Comparison of ENCODE assay signal across 8 mouse cellular contexts in the genomic region with DNA sequence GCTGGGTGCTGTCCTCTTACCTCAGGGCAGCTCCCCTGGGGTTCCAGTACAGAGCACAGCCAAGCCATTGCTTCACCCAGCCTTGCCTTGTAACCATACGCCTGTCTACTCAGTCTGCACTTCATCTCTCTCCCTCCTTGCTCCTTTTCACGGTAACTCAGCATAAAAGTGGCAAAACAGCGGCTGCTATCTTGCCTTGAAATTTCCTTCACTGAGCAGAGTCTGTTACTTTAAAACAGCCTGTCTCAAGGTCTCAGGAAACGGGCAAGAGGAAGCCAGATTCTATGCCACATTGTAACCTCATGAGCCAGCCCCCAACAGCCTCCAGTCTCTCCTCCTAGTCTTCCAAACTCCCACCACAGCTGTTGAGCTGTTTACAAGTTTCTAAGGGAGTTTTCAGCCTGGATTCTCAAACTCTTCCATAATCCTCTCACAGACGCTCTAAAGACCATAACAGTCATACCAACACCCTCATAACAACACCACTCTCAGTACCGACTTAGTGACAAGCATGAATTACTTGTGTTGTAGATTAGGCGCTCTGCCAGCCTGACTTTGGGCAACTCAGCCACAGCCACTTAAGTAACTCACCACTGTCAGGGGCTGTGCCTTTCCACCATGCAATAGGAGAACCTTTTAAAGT. TPM values are rescaled to one million over a fixed set of nuclear protein-coding genes. Genes with fewer than 3 reads are reported as not detected.
DNase-seq lines count a peak whose midpoint lies in the region; ATAC-seq and TF ChIP-seq lines count a peak whose summit lies in the region.

No protein-coding gene starts in this region.

- H3K36me3 ChIP-seq in heart, embryonic 15.5 days = peaks cover 17% of the 10 kb centered on the region

- peak overlapping the region; percentile 45 for H3K4me2 ChIP-seq in heart, embryonic 15.5 days

- no peak overlapping the region for H3K9ac ChIP-seq in heart, embryonic 15.5 days

- peaks cover 12% of the 10 kb centered on the region for H3K4me1 ChIP-seq in heart, embryonic 15.5 days (replicated peaks)
- H3K4me1 ChIP-seq in cerebellum, adult 2 months (ENCODE audit: control insufficient read depth, insufficient read depth, low read length) = no peaks in the 10 kb centered on the region

- WGBS in heart, embryonic 15.5 days = 20% methylated on average over 7 of the region's 7 CpGs
- 50% methylated on average over 7 of the region's 7 CpGs for WGBS in cerebellum, adult 2 months

- H3K27me3 ChIP-seq in heart, embryonic 15.5 days = no peaks in the 10 kb centered on the region
- H3K27me3 ChIP-seq in cerebellum, adult 2 months (ENCODE audit: control insufficient read depth, insufficient read depth, low read length) = no peaks in the 10 kb centered on the region

- TF ChIP-seq POLR2A in cerebellum, adult 2 months (IDR thresholded peaks at IDR 0.05; ENCODE audit: borderline replicate concordance, insufficient read depth, low read length) = no peak

- H3K4me3 ChIP-seq in heart, embryonic 15.5 days = no peak overlapping the region
- no peak overlapping the region for H3K4me3 ChIP-seq in cerebellum, adult 2 months (replicated peaks; ENCODE audit: insufficient read depth, low read depth, low read length)

- peak; percentile 98 for DNase-seq in 416B (ENCODE audit: low read depth)
- peak; percentile 34 for DNase-seq in T-cell, adult 2 months (ENCODE audit: low spot score)
- DNase-seq in lung, postnatal 10 days = peak; percentile 81
- peak; percentile 34 to 44 for DNase-seq in thymus, postnatal 36 days
- no peak for DNase-seq in right cerebral cortex, adult 18-20 months
- no peak for DNase-seq in frontal cortex, adult 2 months (ENCODE audit: extremely low spot score in 1 of 2, low spot score in 1 of 2)
- DNase-seq in cerebellum, adult 2 months = no peak

- peak; percentile 64 for ATAC-seq in heart, embryonic 15.5 days (replicated peaks; ENCODE audit: insufficient number of reproducible peaks, insufficient read depth, low FRiP score, low read depth)

- peak overlapping the region; percentile 78 for H3K27ac ChIP-seq in heart, embryonic 15.5 days
- no peak overlapping the region for H3K27ac ChIP-seq in cerebellum, adult 2 months (ENCODE audit: insufficient read depth, low read length)

- TF ChIP-seq CTCF in cerebellum, adult 2 months (IDR thresholded peaks at IDR 0.05; ENCODE audit: borderline replicate concordance, insufficient read depth, low read depth, low read length) = no peak

- H3K9me3 ChIP-seq in heart, embryonic 15.5 days (replicated peaks) = no peaks in the 10 kb centered on the region

RNA-seq across cellular contexts. Expression of a gene that starts 8.6 kb away (rescaled TPM):
- not detected in 2 replicates for polyA plus RNA-seq in heart, embryonic 15.5 days (2015; fragmentation: Nextera tagmentation; extraction: Ambion mirVana)
- polyA plus RNA-seq in frontal cortex, adult 2 months (2012; rRNA removed) = not detected in 2 replicates
- not detected in 2 replicates for polyA plus RNA-seq in cerebellum, adult 2 months (2012; rRNA removed)

RNA-seq across cellular contexts. Expression of a gene that starts 21.5 kb away (rescaled TPM):
- polyA plus RNA-seq in heart, embryonic 15.5 days (2015; fragmentation: Nextera tagmentation; extraction: Ambion mirVana) = 37.1 and 48.3 TPM in 2 replicates
- polyA plus RNA-seq in frontal cortex, adult 2 months (2012; rRNA removed) = 19.4 and 22.7 TPM in 2 replicates
- 16.0 and 17.0 TPM in 2 replicates for polyA plus RNA-seq in cerebellum, adult 2 months (2012; rRNA removed)

Comparison
In these comparisons a context has a peak if more than half of its experiments do, and no peak if none do; other contexts are left out.
1. DNase-seq: peak in 416B (single experiment), T-cell, adult 2 months (single experiment), lung, postnatal 10 days (single experiment) and thymus, postnatal 36 days (2 of 2); none in right cerebral cortex, adult 18-20 months (single experiment), frontal cortex, adult 2 months (0 of 2) and cerebellum, adult 2 months (0 of 2).